Mouse (Mus musculus): Measurements from ENCODE around the gene Dsp.

DNA sequence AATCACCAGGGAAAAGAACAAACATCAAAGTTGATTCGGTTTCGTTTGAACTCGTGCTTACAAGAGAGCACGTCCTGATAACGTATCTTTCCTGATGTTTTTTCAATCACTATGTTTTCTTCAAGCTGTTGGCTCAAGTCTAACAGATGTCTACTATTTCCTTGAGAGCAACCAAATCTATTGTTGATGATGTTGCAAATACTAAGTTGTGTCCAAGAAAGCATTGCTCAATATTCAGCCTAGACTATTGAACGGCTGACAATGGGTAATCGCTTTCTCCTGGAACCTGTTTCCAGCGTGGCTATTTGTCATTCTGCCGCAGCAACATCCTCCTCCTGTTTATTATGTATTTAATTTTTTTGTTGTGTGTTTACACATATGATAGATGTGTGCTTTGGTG lies 28.8 kb upstream of the Dsp start:
- no peak for TF ChIP-seq POLR2A (IDR thresholded peaks at IDR 0.05; ENCODE audit: borderline replicate concordance, insufficient read depth, low read length)
- TF ChIP-seq CTCF (IDR thresholded peaks at IDR 0.05; ENCODE audit: borderline replicate concordance, insufficient read depth, low read depth, low read length): no peak

Measured in cerebellum, adult 2 months (tissue).